Mouse (Mus musculus) G1E (cell line): ENCODE results near the gene Etl4. TPM values are rescaled to one million over a fixed set of nuclear protein-coding genes. Genes with fewer than 3 reads are reported as not detected.
A peak's percentile ranks its signal among the peaks of the same experiment; 100 is the strongest.

Experiments
- ATAC-seq: 2 replicates; pipeline ENCODE4 v1.8.0; 2016; ENCODE audit warnings: mild to moderate bottlenecking; ENCODE audit not compliant: insufficient number of reproducible peaks, poor library complexity, low FRiP score, severe bottlenecking; ENCODE audit errors: extremely low read depth
- DNase-seq: peaks from one replicate; pipeline ENCODE4 v3.0.0; 2012; ENCODE audit warnings: low spot score
- H3K27me3 ChIP-seq: 2 replicates; pipeline ENCODE4 v1.6.1; 2012; ENCODE audit warnings: mild to moderate bottlenecking, low read length, inconsistent platforms; ENCODE audit not compliant: insufficient read depth
- H3K36me3 ChIP-seq: replicated peaks from 2 replicates; pipeline ENCODE3; 2012; ENCODE audit warnings: mild to moderate bottlenecking, inconsistent platforms
- H3K4me1 ChIP-seq: 2 replicates; pipeline ENCODE4 v1.6.1; 2012; ENCODE audit warnings: low read depth, low read length, inconsistent platforms, mixed read lengths; ENCODE audit not compliant: insufficient read depth
- H3K4me3 ChIP-seq: 2 replicates; pipeline ENCODE4 v1.5.1; 2012; ENCODE audit warnings: low read depth, mild to moderate bottlenecking, inconsistent platforms, low read length, moderate library complexity, mixed read lengths
- H3K9me3 ChIP-seq: replicated peaks from 2 replicates; pipeline ENCODE4 v1.6.1; 2012; ENCODE audit warnings: inconsistent platforms
- CTCF ChIP-seq: IDR thresholded peaks from 2 replicates; pipeline ENCODE4 v1.5.1; 2012; ENCODE audit warnings: low read depth, low read length, inconsistent platforms, mixed read lengths
- GATA1 ChIP-seq: IDR thresholded peaks from 2 replicates; pipeline ENCODE4 v1.6.1; 2012; ENCODE audit warnings: borderline replicate concordance, low read length, inconsistent platforms, mixed read lengths
- GATA2 ChIP-seq: IDR thresholded peaks from 2 replicates; pipeline ENCODE4 v1.6.1; 2012; ENCODE audit warnings: low read depth, low read length, inconsistent platforms, borderline replicate concordance
- POLR2AphosphoS5 ChIP-seq: IDR thresholded peaks from 2 replicates; pipeline ENCODE4 v1.6.1; 2012; ENCODE audit warnings: low read depth, low read length, inconsistent platforms; ENCODE audit not compliant: insufficient replicate concordance
- TAL1 ChIP-seq: conservative IDR thresholded peaks from 2 replicates; pipeline ENCODE4 v1.6.1; 2012; ENCODE audit warnings: low read depth, low read length, inconsistent platforms, mixed read lengths
- polyA plus RNA-seq: library from polyadenylated mRNA; stranded (reverse); fragments of >175 nt; gene quantifications from 2 replicates; pipeline ENCODE4 v1.2.3, GENCODE M21; 2012
- total RNA-seq, 2 experiments: library from RNA; stranded (forward) in 1 of 2; stranded (reverse) in 1 of 2; fragments of 200-1000 nt in 1 of 2; fragments of >200 nt in 1 of 2; fragmentation: Nextera tagmentation in 1 of 2; gene quantifications; 2 replicates each; pipeline ENCODE4 v1.2.3; 2014 to 2017

The Etl4 gene
- total and polyA plus RNA-seq, 3 experiments = 0.44 TPM; not detected in 2

- no peak overlapping the region for H3K4me3 ChIP-seq
- H3K27me3 ChIP-seq = no peaks in the 10 kb centered on the region
- H3K4me1 ChIP-seq = no peaks in the 10 kb centered on the region
- ATAC-seq (no peak), DNase-seq (no peak)
- H3K36me3 ChIP-seq = no peaks in the 10 kb centered on the region
- no peak for TF ChIP-seq POLR2AphosphoS5
- no peaks in the 10 kb centered on the region for H3K9me3 ChIP-seq
These were observed 687.6 kb downstream of the Etl4 start for GRCm38 (mm10) chr2:20597193-20597592.

GRCm38 (mm10) chr2:20602656-20603055 lies 693.1 kb downstream of the Etl4 start:
- H3K9me3 ChIP-seq = no peaks in the 10 kb centered on the region
- H3K27me3 ChIP-seq = no peaks in the 10 kb centered on the region
- no peak for ATAC-seq
- H3K4me1 ChIP-seq = no peaks in the 10 kb centered on the region
- TF ChIP-seq TAL1 = no peak
- TF ChIP-seq POLR2AphosphoS5 = no peak
- no peak for TF ChIP-seq CTCF
- no peak for TF ChIP-seq GATA2
- TF ChIP-seq GATA1 = no peak
- no peak for DNase-seq
- H3K36me3 ChIP-seq = no peaks in the 10 kb centered on the region
- no peak overlapping the region for H3K4me3 ChIP-seq

GRCm38 (mm10) chr2:20603536-20603935 lies 694.0 kb downstream of the Etl4 start:
- Histone ChIP-seq H3K9me3 (no peaks in the 10 kb centered on the region), H3K4me3 (no peak overlapping the region), H3K27me3 (no peaks in the 10 kb centered on the region), H3K36me3 (no peaks in the 10 kb centered on the region), H3K4me1 (no peaks in the 10 kb centered on the region)
- TF ChIP-seq GATA1 (no peak), GATA2 (no peak), TAL1 (no peak), CTCF (no peak), POLR2AphosphoS5 (no peak)
- ATAC-seq = no peak
- DNase-seq = no peak

GRCm38 (mm10) chr2:20603991-20604390 lies 694.4 kb downstream of the Etl4 start:
- Histone ChIP-seq H3K9me3 (no peaks in the 10 kb centered on the region), H3K4me3 (no peak overlapping the region), H3K27me3 (no peaks in the 10 kb centered on the region), H3K4me1 (no peaks in the 10 kb centered on the region), H3K36me3 (no peaks in the 10 kb centered on the region)
- TF ChIP-seq CTCF (no peak), GATA1 (no peak), TAL1 (no peak), POLR2AphosphoS5 (no peak), GATA2 (no peak)
- no peak for ATAC-seq
- DNase-seq = no peak

- TF ChIP-seq CTCF = no peak
- H3K4me3 ChIP-seq = no peak overlapping the region
- no peaks in the 10 kb centered on the region for H3K36me3 ChIP-seq
- no peak for DNase-seq
- no peaks in the 10 kb centered on the region for H3K27me3 ChIP-seq
- ATAC-seq = no peak
- H3K9me3 ChIP-seq = no peaks in the 10 kb centered on the region
- H3K4me1 ChIP-seq = no peaks in the 10 kb centered on the region
These were observed 699.6 kb downstream of the Etl4 start for GRCm38 (mm10) chr2:20609203-20609602.

- no peak for ATAC-seq
- Histone ChIP-seq H3K27me3 (0 out of 2 replicates have a peak, but pooled peaks cover 3% of the 10 kb centered on the region), H3K4me1 (no peaks in the 10 kb centered on the region), H3K4me3 (no peak overlapping the region), H3K9me3 (no peaks in the 10 kb centered on the region), H3K36me3 (no peaks in the 10 kb centered on the region)
- no peak for TF ChIP-seq GATA1
- peak; percentile 87 for TF ChIP-seq CTCF
- no peak for DNase-seq
These were observed 706.4 kb downstream of the Etl4 start for GRCm38 (mm10) chr2:20615948-20616347.

GRCm38 (mm10) chr2:20618396-20618795 lies 708.8 kb downstream of the Etl4 start:
- DNase-seq (no peak), ATAC-seq (no peak)
- Histone ChIP-seq H3K27me3 (0 out of 2 replicates have a peak, but pooled peaks cover 3% of the 10 kb centered on the region), H3K4me1 (no peaks in the 10 kb centered on the region), H3K4me3 (no peak overlapping the region), H3K9me3 (no peaks in the 10 kb centered on the region), H3K36me3 (no peaks in the 10 kb centered on the region)
- TF ChIP-seq GATA2 = no peak
- no peak for TF ChIP-seq GATA1
- TF ChIP-seq TAL1 = no peak
- no peak for TF ChIP-seq CTCF
- no peak for TF ChIP-seq POLR2AphosphoS5
